Mouse (Mus musculus) forebrain, embryonic 13.5 days (tissue): ENCODE measurements at regions not wholly inside any gene's neighbourhood (a gene's known extent, or its start where the extent isn't known, plus 50 kb on each side); places are given as distances from the start of the nearest gene placed in this dataset.

Experiments used
- ATAC-seq: fragments of 200-750 bp; cut with Nextera tagmentation; 2 replicates; pipeline ENCODE4 v1.8.0; 2017
- H3K27ac ChIP-seq: fragments of 300-500 bp; sonication (generic); 2 replicates; pipeline ENCODE4 v1.5.1; 2015; ENCODE audit warnings: inconsistent platforms, mild to moderate bottlenecking, moderate library complexity
- H3K27me3 ChIP-seq: fragments of 300-500 bp; sonication (generic); 2 replicates; pipeline ENCODE4 v1.6.1; 2015; ENCODE audit warnings: mild to moderate bottlenecking, inconsistent platforms
- H3K36me3 ChIP-seq: fragments of 300-500 bp; sonication (generic); 2 replicates; pipeline ENCODE4 v1.6.1; 2015; ENCODE audit warnings: mild to moderate bottlenecking, inconsistent platforms; ENCODE audit not compliant: poor library complexity, severe bottlenecking
- H3K4me1 ChIP-seq: fragments of 300-500 bp; sonication (generic); 2 replicates; pipeline ENCODE4 v1.6.1; 2015; ENCODE audit warnings: inconsistent platforms
- H3K4me2 ChIP-seq: fragments of 300-500 bp; sonication (generic); 2 replicates; pipeline ENCODE4 v1.6.1; 2015; ENCODE audit warnings: inconsistent platforms, mild to moderate bottlenecking, moderate library complexity
- H3K4me3 ChIP-seq: fragments of 300-500 bp; sonication (generic); 2 replicates; pipeline ENCODE4 v1.5.1; 2015; ENCODE audit warnings: mild to moderate bottlenecking, inconsistent platforms
- H3K9ac ChIP-seq: fragments of 300-500 bp; sonication (generic); 2 replicates; pipeline ENCODE4 v1.6.1; 2015; ENCODE audit warnings: mild to moderate bottlenecking, inconsistent platforms
- H3K9me3 ChIP-seq: fragments of 300-500 bp; sonication (generic); replicated peaks from 2 replicates; pipeline ENCODE4 v1.6.1; 2016; ENCODE audit warnings: inconsistent platforms
- WGBS: fragments of 180-500 bp; shearing (Covaris S2); methylation state at CpG from one replicate; pipeline ENCODE4 v1.1.7; 2015; 5-methylcytosine and 5-hydroxymethylcytosine counted together

GRCm38 (mm10) chr9:14160207-14160606 is 114.7 kb upstream of the Sesn3 start:
- H3K4me1 ChIP-seq, result no peaks in the 10 kb centered on the region
- no peaks in the 10 kb centered on the region for H3K36me3 ChIP-seq
- no peak overlapping the region for H3K9ac ChIP-seq
- no peak for ATAC-seq
- WGBS, result 95% methylated on average over 1 of the region's 1 CpGs
- no peak overlapping the region for H3K4me2 ChIP-seq
- no peak overlapping the region for H3K4me3 ChIP-seq
- peaks cover 8% of the 10 kb centered on the region for H3K9me3 ChIP-seq
- no peak overlapping the region for H3K27ac ChIP-seq
- H3K27me3 ChIP-seq, result no peaks in the 10 kb centered on the region

GRCm38 (mm10) chr9:14171589-14172240 is 103.2 kb upstream of the Sesn3 start:
- no peak for ATAC-seq
- H3K9me3 ChIP-seq, result no peaks in the 10 kb centered on the region
- no peak overlapping the region for H3K27ac ChIP-seq
- no peak overlapping the region for H3K9ac ChIP-seq
- 57% methylated on average over 2 of the region's 2 CpGs for WGBS
- no peaks in the 10 kb centered on the region for H3K27me3 ChIP-seq
- no peaks in the 10 kb centered on the region for H3K36me3 ChIP-seq
- H3K4me1 ChIP-seq, result peaks cover 35% of the 10 kb centered on the region
- H3K4me2 ChIP-seq, result no peak overlapping the region
- no peak overlapping the region for H3K4me3 ChIP-seq

- Histone ChIP-seq H3K27me3 (no peaks in the 10 kb centered on the region), H3K27ac (peak overlapping the region; percentile 37; the same call in 1 of the 2 replicates), H3K36me3 (no peaks in the 10 kb centered on the region), H3K9ac (no peak overlapping the region), H3K4me1 (peaks cover 35% of the 10 kb centered on the region), H3K4me3 (no peak overlapping the region), H3K4me2 (peak overlapping the region; percentile 35), H3K9me3 (no peaks in the 10 kb centered on the region)
- 19% methylated on average over 11 of the region's 11 CpGs for WGBS
- peak; percentile 89 for ATAC-seq
Measured at GRCm38 (mm10) chr9:14173631-14174323, 101.1 kb upstream of the Sesn3 start.

GRCm38 (mm10) chr9:14174324-14175040 is 100.4 kb upstream of the Sesn3 start:
- Histone ChIP-seq H3K4me3 (no peak overlapping the region), H3K27me3 (no peaks in the 10 kb centered on the region), H3K27ac (peak overlapping the region; percentile 45), H3K36me3 (no peaks in the 10 kb centered on the region), H3K9me3 (no peaks in the 10 kb centered on the region), H3K4me2 (peak overlapping the region; percentile 35; the same call in 1 of the 2 replicates), H3K4me1 (peaks cover 35% of the 10 kb centered on the region), H3K9ac (no peak overlapping the region)
- ATAC-seq, result peak; percentile 61
- WGBS, result 72% methylated on average over 3 of the region's 3 CpGs

GRCm38 (mm10) chr9:14175041-14175881 is 99.6 kb upstream of the Sesn3 start:
- ATAC-seq, result peak; percentile 19; the same call in 1 of the 2 replicates
- peak overlapping the region; percentile 21 for H3K4me2 ChIP-seq

GRCm38 (mm10) chr9:14179777-14180176 is 95.1 kb upstream of the Sesn3 start:
- no peaks in the 10 kb centered on the region for H3K9me3 ChIP-seq
- peaks cover 17% of the 10 kb centered on the region for H3K4me1 ChIP-seq
- no peak overlapping the region for H3K4me3 ChIP-seq
- H3K4me2 ChIP-seq, result no peak overlapping the region
- H3K27me3 ChIP-seq, result no peaks in the 10 kb centered on the region
- H3K9ac ChIP-seq, result no peak overlapping the region
- WGBS, result 86% methylated on average over 1 of the region's 1 CpGs
- no peak for ATAC-seq
- H3K36me3 ChIP-seq, result no peaks in the 10 kb centered on the region
- H3K27ac ChIP-seq, result no peak overlapping the region

More at GRCm38 (mm10) chr9:14175041-14175881, 99.6 kb upstream of the Sesn3 start:
- Histone ChIP-seq H3K27ac (peak overlapping the region; percentile 45; the same call in 1 of the 2 replicates), H3K27me3 (no peaks in the 10 kb centered on the region), H3K9me3 (no peaks in the 10 kb centered on the region), H3K36me3 (no peaks in the 10 kb centered on the region), H3K9ac (no peak overlapping the region), H3K4me1 (peaks cover 35% of the 10 kb centered on the region), H3K4me3 (no peak overlapping the region)
- 14% methylated on average over 11 of the region's 11 CpGs for WGBS

GRCm38 (mm10) chr9:14184261-14184660 is 90.6 kb upstream of the Sesn3 start:
- Histone ChIP-seq H3K9ac (no peak overlapping the region), H3K36me3 (no peaks in the 10 kb centered on the region), H3K9me3 (no peaks in the 10 kb centered on the region), H3K4me2 (no peak overlapping the region), H3K4me3 (no peak overlapping the region), H3K27ac (no peak overlapping the region), H3K27me3 (no peaks in the 10 kb centered on the region), H3K4me1 (no peaks in the 10 kb centered on the region)
- WGBS, result 84% methylated on average over 4 of the region's 4 CpGs
- ATAC-seq, result no peak

- no peaks in the 10 kb centered on the region for H3K4me1 ChIP-seq
- no peak overlapping the region for H3K27ac ChIP-seq
- no peaks in the 10 kb centered on the region for H3K9me3 ChIP-seq
- no peak overlapping the region for H3K4me3 ChIP-seq
- no peak overlapping the region for H3K4me2 ChIP-seq
- 61% methylated on average over 2 of the region's 2 CpGs for WGBS
- ATAC-seq, result no peak
- no peaks in the 10 kb centered on the region for H3K27me3 ChIP-seq
- no peaks in the 10 kb centered on the region for H3K36me3 ChIP-seq
- H3K9ac ChIP-seq, result no peak overlapping the region
Measured at GRCm38 (mm10) chr9:14185681-14186080, 89.2 kb upstream of the Sesn3 start.

GRCm38 (mm10) chr9:14187753-14188152 is 87.1 kb upstream of the Sesn3 start:
- Histone ChIP-seq H3K4me2 (no peak overlapping the region), H3K4me3 (no peak overlapping the region), H3K4me1 (no peaks in the 10 kb centered on the region), H3K9me3 (no peaks in the 10 kb centered on the region), H3K27ac (no peak overlapping the region), H3K36me3 (no peaks in the 10 kb centered on the region), H3K9ac (no peak overlapping the region), H3K27me3 (no peaks in the 10 kb centered on the region)
- ATAC-seq, result no peak
- WGBS, result 100% methylated on average over 1 of the region's 1 CpGs

- Histone ChIP-seq H3K27ac (no peak overlapping the region), H3K36me3 (no peaks in the 10 kb centered on the region), H3K9me3 (no peaks in the 10 kb centered on the region), H3K4me1 (no peaks in the 10 kb centered on the region), H3K4me3 (no peak overlapping the region), H3K9ac (no peak overlapping the region), H3K4me2 (no peak overlapping the region), H3K27me3 (no peaks in the 10 kb centered on the region)
- WGBS, result 52% methylated on average over 2 of the region's 2 CpGs
- ATAC-seq, result no peak
Measured at GRCm38 (mm10) chr9:14188504-14188903, 86.4 kb upstream of the Sesn3 start.

GRCm38 (mm10) chr9:14190660-14191059 is 84.2 kb upstream of the Sesn3 start:
- no peak for ATAC-seq
- WGBS, result 87% methylated on average over 9 of the region's 9 CpGs
- H3K27me3 ChIP-seq, result no peaks in the 10 kb centered on the region
- no peak overlapping the region for H3K9ac ChIP-seq
- H3K4me3 ChIP-seq, result no peak overlapping the region
- no peak overlapping the region for H3K4me2 ChIP-seq
- no peaks in the 10 kb centered on the region for H3K4me1 ChIP-seq
- no peak overlapping the region for H3K27ac ChIP-seq
- H3K9me3 ChIP-seq, result no peaks in the 10 kb centered on the region
- H3K36me3 ChIP-seq, result no peaks in the 10 kb centered on the region
